Mouse (Mus musculus) myocyte (in vitro differentiated cells): ENCODE data around the gene Olfr270.

Experiments
- CEBPB ChIP-seq: IDR thresholded peaks from 2 replicates; pipeline ENCODE4 v1.6.1; 2011; ENCODE audit warnings: mild to moderate bottlenecking, moderate library complexity; ENCODE audit not compliant: poor library complexity, insufficient read depth, severe bottlenecking
- E2F4 ChIP-seq: IDR thresholded peaks from one replicate; pipeline ENCODE4 v1.6.1; 2011; ENCODE audit warnings: mild to moderate bottlenecking, control low read depth, moderate library complexity; ENCODE audit not compliant: insufficient read depth
- MAX ChIP-seq: IDR thresholded peaks from one replicate; pipeline ENCODE4 v1.6.1; 2011; ENCODE audit warnings: low read depth, mild to moderate bottlenecking, control low read depth
- MYOD1 ChIP-seq, 3 experiments: IDR thresholded peaks; one replicate each; pipeline ENCODE4 v1.6.1; 2011; ENCODE audit warnings: control low read depth in 2 of 3, low read depth in 2 of 3, mild to moderate bottlenecking in 2 of 3, moderate library complexity in 1 of 3; ENCODE audit not compliant: insufficient read length in 2 of 3, control insufficient read depth in 1 of 3
- MYOG ChIP-seq, 3 experiments: IDR thresholded peaks; one replicate each; pipeline ENCODE4 v1.6.1; 2011; ENCODE audit warnings: control low read depth in 2 of 3, low read depth in 2 of 3, mild to moderate bottlenecking in 2 of 3; ENCODE audit not compliant: insufficient read length in 2 of 3, control insufficient read depth in 1 of 3, insufficient read depth in 1 of 3
- POLR2A ChIP-seq: IDR thresholded peaks from one replicate; pipeline ENCODE4 v1.6.1; 2011; ENCODE audit warnings: low read depth, mild to moderate bottlenecking, control low read depth, moderate library complexity; ENCODE audit not compliant: insufficient read length
- POLR2AphosphoS2 ChIP-seq: IDR thresholded peaks from one replicate; pipeline ENCODE4 v1.6.1; 2011; ENCODE audit warnings: low read depth, control low read depth; ENCODE audit not compliant: insufficient read length
- SRF ChIP-seq: IDR thresholded peaks from one replicate; pipeline ENCODE4 v1.6.1; 2011; ENCODE audit warnings: low read depth; ENCODE audit not compliant: control insufficient read depth, insufficient read length
- TCF12 ChIP-seq: IDR thresholded peaks from one replicate; pipeline ENCODE4 v1.6.1; 2011; ENCODE audit warnings: mild to moderate bottlenecking, control low read depth; ENCODE audit not compliant: poor library complexity, insufficient read depth, severe bottlenecking
- TCF3 ChIP-seq: IDR thresholded peaks from one replicate; pipeline ENCODE4 v1.6.1; 2011; ENCODE audit warnings: low read depth, control low read depth; ENCODE audit not compliant: insufficient read length

DNA sequence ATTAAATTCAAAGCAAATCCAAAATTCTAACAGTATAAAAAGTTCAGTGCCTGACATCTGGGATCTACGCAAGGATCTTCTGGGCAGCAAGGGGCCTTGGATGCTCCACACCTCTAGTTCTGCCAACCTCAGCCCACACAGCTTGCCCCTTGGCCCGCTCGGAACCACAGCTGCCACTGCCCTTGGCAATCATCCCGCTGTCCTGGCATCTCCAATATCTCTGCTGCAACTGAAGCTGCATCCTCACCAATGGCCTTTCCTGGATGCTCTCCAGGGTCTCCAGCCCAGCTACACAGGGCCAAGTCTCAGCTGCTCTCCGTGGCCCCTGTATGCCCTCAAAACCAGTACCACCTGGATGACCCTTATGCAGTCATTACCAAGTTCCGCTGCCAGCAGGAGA lies 35.1 kb downstream of the Olfr270 start:
- TF ChIP-seq POLR2AphosphoS2 (no peak), MAX (no peak), POLR2A (no peak), MYOG (IDR thresholded peaks at IDR 0.05; ENCODE audit: control insufficient read depth in 1 of 3, insufficient read depth in 1 of 3, insufficient read length in 2 of 3, low read depth in 2 of 3) (peak in 2 of 3 experiments; percentile 31 to 50), E2F4 (no peak), MYOD1 (IDR thresholded peaks at IDR 0.05; ENCODE audit: control insufficient read depth in 1 of 3, insufficient read length in 2 of 3, low read depth in 2 of 3) (peak in 2 of 3 experiments; percentile 66 to 69), TCF12 (no peak), SRF (no peak), CEBPB (no peak), TCF3 (no peak)
